23 mouse cellular contexts compared by ENCODE assay signal in the genomic region with DNA sequence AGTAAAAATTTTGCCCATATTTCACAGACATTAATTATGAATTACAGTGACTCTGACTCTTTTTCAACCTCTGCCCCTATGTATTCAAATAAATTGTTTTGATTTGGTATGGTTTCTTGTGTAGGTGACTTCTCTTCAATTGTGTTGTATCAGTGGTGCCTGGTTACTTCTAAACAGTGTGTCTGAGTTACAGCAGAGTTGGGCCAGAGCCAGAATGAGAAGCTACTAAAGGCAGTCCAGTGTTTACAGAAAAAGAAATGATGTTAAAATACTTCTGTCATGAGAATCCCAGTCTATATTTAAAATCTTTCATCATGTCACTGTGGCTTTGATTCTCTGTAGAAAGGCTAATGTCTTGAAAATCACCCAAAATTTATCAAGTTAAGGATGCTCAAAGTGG.
"Had no signal": no experiment of that assay in that cellular context is flagged by ENCODE, and none has a peak within 500 bp of the region (broad histone marks: within the 10 kb centered on the region; RNA-seq: fewer than 3 reads in every experiment).

No protein-coding gene starts in this region.

- H3K27ac ChIP-seq: kidney, postnatal 0 days; left cerebral cortex, adult 2 months; limb, embryonic 12.5 days; limb, embryonic 15.5 days; liver, embryonic 14.5 days; macrophage; midbrain, embryonic 12.5 days; midbrain, embryonic 15.5 days; neural tube, embryonic 12.5 days; neural tube, embryonic 15.5 days; stomach, postnatal 0 days had no signal

- ATAC-seq: midbrain, embryonic 15.5 days had no signal

- H3K4me1 ChIP-seq: limb, embryonic 12.5 days; limb, embryonic 15.5 days; midbrain, embryonic 12.5 days; midbrain, embryonic 15.5 days; neural tube, embryonic 12.5 days; neural tube, embryonic 15.5 days had no signal

- H3K9ac ChIP-seq: limb, embryonic 12.5 days; limb, embryonic 15.5 days; liver, embryonic 14.5 days; midbrain, embryonic 12.5 days; midbrain, embryonic 15.5 days; neural tube, embryonic 12.5 days; neural tube, embryonic 15.5 days had no signal

- H3K9me3 ChIP-seq: limb, embryonic 12.5 days; limb, embryonic 15.5 days; midbrain, embryonic 12.5 days; midbrain, embryonic 15.5 days; neural tube, embryonic 12.5 days; neural tube, embryonic 15.5 days had no signal

- H3K4me2 ChIP-seq: limb, embryonic 12.5 days; limb, embryonic 15.5 days; liver, embryonic 11.5 days; midbrain, embryonic 12.5 days; midbrain, embryonic 15.5 days; neural tube, embryonic 12.5 days; neural tube, embryonic 15.5 days had no signal

- H3K27me3 ChIP-seq: limb, embryonic 12.5 days; limb, embryonic 15.5 days; midbrain, embryonic 12.5 days; midbrain, embryonic 15.5 days; neural tube, embryonic 12.5 days; neural tube, embryonic 15.5 days had no signal

- H3K36me3 ChIP-seq: limb, embryonic 12.5 days; limb, embryonic 15.5 days; midbrain, embryonic 12.5 days; midbrain, embryonic 15.5 days; neural tube, embryonic 12.5 days; neural tube, embryonic 15.5 days had no signal

- H3K4me3 ChIP-seq: left cerebral cortex, adult 2 months; limb, embryonic 12.5 days; limb, embryonic 15.5 days; midbrain, embryonic 12.5 days; midbrain, embryonic 15.5 days; neural tube, embryonic 12.5 days; neural tube, embryonic 15.5 days had no signal

- DNase-seq: kidney, postnatal 36 days; layer of hippocampus, postnatal 36 days; left cerebral cortex, postnatal 4 days; lung, adult 18-20 months; lung, postnatal 14 days; right cerebral cortex, adult 18-20 months; right cerebral cortex, postnatal 14 days; right cerebral cortex, postnatal 4 days; thymus, adult 2 months; thymus, postnatal 14 days; thymus, postnatal 4 days had no signal
